Mouse (Mus musculus) neural tube, embryonic 14.5 days (tissue): ENCODE measurements at regions not wholly inside any gene's neighbourhood (a gene's known extent, or its start where the extent isn't known, plus 50 kb on each side); places are given as distances from the start of the nearest gene placed in this dataset.

Source experiments
- ATAC-seq: fragments of 200-750 bp; cut with Nextera tagmentation; 2 replicates; pipeline ENCODE4 v1.8.0; 2017; ENCODE audit warnings: low read depth, mild to moderate bottlenecking, moderate TSS enrichment, moderate library complexity
- H3K27ac ChIP-seq: fragments of 300-500 bp; sonication (generic); 2 replicates; pipeline ENCODE4 v1.5.1; 2014; ENCODE audit warnings: low read depth, mild to moderate bottlenecking, control low read depth, low read length, moderate library complexity, mixed read lengths
- H3K27me3 ChIP-seq: fragments of 300-500 bp; sonication (generic); 2 replicates; pipeline ENCODE4 v1.6.1; 2014; ENCODE audit warnings: low read length; ENCODE audit not compliant: control insufficient read depth, insufficient read depth
- H3K36me3 ChIP-seq: fragments of 300-500 bp; sonication (generic); 2 replicates; pipeline ENCODE4 v1.6.1; 2014; ENCODE audit warnings: low read length, mixed read lengths; ENCODE audit not compliant: control insufficient read depth, insufficient read depth
- H3K4me1 ChIP-seq: fragments of 300-500 bp; sonication (generic); 2 replicates; pipeline ENCODE4 v1.6.1; 2014; ENCODE audit warnings: low read length; ENCODE audit not compliant: control insufficient read depth, insufficient read depth
- H3K4me2 ChIP-seq: fragments of 300-500 bp; sonication (generic); 2 replicates; pipeline ENCODE4 v1.6.1; 2014; ENCODE audit warnings: mild to moderate bottlenecking, low read depth, low read length, control low read depth
- H3K4me3 ChIP-seq: fragments of 300-500 bp; sonication (generic); 2 replicates; pipeline ENCODE4 v1.5.1; 2014; ENCODE audit warnings: low read depth, low read length, control low read depth, mixed read lengths
- H3K9ac ChIP-seq: fragments of 300-500 bp; sonication (generic); replicated peaks from 2 replicates; pipeline ENCODE4 v1.6.1; 2014; ENCODE audit warnings: low read depth, mild to moderate bottlenecking, control low read depth, low read length, mixed read lengths
- H3K9me3 ChIP-seq: fragments of 300-500 bp; sonication (generic); 2 replicates; pipeline ENCODE4 v1.6.1; 2016; ENCODE audit warnings: low read length; ENCODE audit not compliant: control insufficient read depth
- WGBS: fragments of 180-500 bp; shearing (Covaris S2); extraction: QIAGEN DNeasy Blood & Tissue Kit; methylation state at CpG from one replicate; pipeline ENCODE4 v1.1.7; 2014; 5-methylcytosine and 5-hydroxymethylcytosine counted together

DNA sequence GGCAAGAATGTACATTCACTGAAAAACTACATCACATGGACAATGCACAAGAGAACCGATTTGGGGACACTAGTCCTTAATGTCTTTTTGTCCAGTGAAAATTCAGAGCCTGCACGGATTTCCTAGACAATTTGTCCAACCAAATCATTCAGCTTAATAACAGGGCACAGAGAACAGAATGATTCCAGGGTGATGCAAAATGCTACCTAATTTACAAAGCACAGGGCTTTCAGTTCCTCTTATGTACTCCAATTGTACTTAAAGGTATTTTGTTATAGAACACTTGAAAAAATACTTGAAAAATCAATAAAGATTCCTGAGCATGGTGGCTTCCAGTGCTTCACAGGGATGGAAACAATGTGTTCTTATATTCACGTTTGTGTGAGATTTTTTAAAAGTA lies 75.2 kb upstream of the Pfn2 start:
- Histone ChIP-seq H3K9ac (no peak overlapping the region), H3K27ac (no peak overlapping the region), H3K4me1 (no peaks in the 10 kb centered on the region), H3K27me3 (no peaks in the 10 kb centered on the region), H3K9me3 (no peaks in the 10 kb centered on the region), H3K4me2 (no peak overlapping the region), H3K36me3 (no peaks in the 10 kb centered on the region), H3K4me3 (no peak overlapping the region)
- 75% methylated on average over 3 of the region's 3 CpGs for WGBS
- ATAC-seq, result no peak

DNA sequence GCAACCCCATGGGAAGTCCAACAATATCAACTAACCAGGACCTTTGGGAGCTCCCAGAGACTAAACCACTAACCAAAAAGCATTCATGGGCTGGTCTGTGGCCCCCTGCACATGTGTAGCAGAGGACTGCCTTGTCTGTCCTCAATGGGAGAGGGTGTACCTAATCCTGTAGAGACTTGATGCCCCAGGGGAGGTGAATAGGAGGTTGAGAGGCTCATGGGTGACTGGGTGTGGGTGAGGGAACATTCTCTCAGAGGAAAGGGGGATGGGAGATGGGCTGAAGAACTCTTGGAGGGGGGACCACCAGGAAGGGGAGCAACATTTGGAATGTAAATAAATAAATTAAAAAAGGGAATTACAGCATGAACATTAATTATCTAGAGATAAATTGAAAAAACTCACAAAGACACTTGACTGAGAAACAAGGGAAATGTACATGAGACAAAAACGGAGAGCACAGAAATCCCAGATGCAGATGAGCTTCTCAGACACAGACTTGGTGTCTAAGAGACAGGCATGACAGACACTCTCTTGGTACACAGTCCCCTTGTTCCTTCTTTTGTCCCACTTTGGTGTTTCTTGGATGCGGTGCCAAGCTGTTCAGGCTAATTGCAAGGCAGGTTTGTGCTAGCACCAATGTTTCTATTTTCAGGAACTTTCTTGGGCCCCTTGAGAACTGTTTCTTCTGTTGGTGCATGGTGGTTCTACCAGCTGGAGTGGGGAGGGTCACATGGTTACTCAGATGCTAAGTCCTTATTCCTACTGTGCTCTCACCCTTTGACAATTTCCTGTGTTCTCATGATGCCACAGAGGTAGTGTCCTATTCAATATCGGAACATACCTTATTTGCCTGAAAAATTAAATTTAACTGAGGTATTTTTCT lies 85.0 kb upstream of the Pfn2 start:
- Histone ChIP-seq H3K4me2 (no peak overlapping the region), H3K27me3 (no peaks in the 10 kb centered on the region), H3K9me3 (no peaks in the 10 kb centered on the region), H3K36me3 (no peaks in the 10 kb centered on the region), H3K4me1 (no peaks in the 10 kb centered on the region), H3K27ac (no peak overlapping the region), H3K9ac (no peak overlapping the region), H3K4me3 (no peak overlapping the region)
- ATAC-seq, result no peak
- WGBS, result 83% methylated on average over 3 of the region's 3 CpGs

- Histone ChIP-seq H3K4me3 (no peak overlapping the region), H3K36me3 (no peaks in the 10 kb centered on the region), H3K27me3 (no peaks in the 10 kb centered on the region), H3K4me1 (no peaks in the 10 kb centered on the region), H3K4me2 (no peak overlapping the region), H3K27ac (no peak overlapping the region), H3K9ac (no peak overlapping the region), H3K9me3 (no peaks in the 10 kb centered on the region)
- ATAC-seq, result no peak
- 72% methylated on average over 5 of the region's 5 CpGs for WGBS
Observed at GRCm38 (mm10) chr3:57935042-57935610, 87.2 kb upstream of the Pfn2 start.

- ATAC-seq, result no peak
- 86% methylated on average over 4 of the region's 4 CpGs for WGBS
- Histone ChIP-seq H3K4me1 (no peaks in the 10 kb centered on the region), H3K9ac (no peak overlapping the region), H3K36me3 (no peaks in the 10 kb centered on the region), H3K4me3 (no peak overlapping the region), H3K9me3 (no peaks in the 10 kb centered on the region; the same call in 1 of the 2 replicates), H3K4me2 (no peak overlapping the region), H3K27me3 (no peaks in the 10 kb centered on the region), H3K27ac (no peak overlapping the region)
Observed at GRCm38 (mm10) chr3:57940504-57941381, 92.9 kb upstream of the Pfn2 start.

DNA sequence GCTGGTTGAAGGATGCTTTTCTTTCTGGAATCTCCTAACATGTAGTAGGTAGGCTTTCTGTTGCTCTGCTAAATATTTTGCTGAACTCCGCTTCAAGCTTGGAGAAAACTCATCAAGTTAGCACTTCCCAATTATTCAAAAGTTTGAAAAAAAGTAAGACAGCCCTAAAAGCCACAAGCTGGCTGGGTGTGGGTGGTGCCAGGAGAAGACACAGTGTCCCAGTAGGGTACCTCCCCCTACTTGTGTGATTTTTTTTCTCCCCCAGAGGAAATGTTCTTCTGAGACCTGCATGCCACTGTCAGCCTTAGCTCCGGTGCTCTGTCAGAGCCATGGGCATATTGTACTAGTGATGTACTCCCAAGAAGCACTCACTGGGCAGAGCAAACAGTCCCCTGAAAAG lies 96.8 kb upstream of the Pfn2 start:
- Histone ChIP-seq H3K9ac (no peak overlapping the region), H3K36me3 (no peaks in the 10 kb centered on the region), H3K4me3 (no peak overlapping the region), H3K9me3 (no peaks in the 10 kb centered on the region; the same call in 1 of the 2 replicates), H3K4me2 (no peak overlapping the region), H3K27ac (no peak overlapping the region), H3K4me1 (no peaks in the 10 kb centered on the region), H3K27me3 (no peaks in the 10 kb centered on the region)
- no peak for ATAC-seq
- 91% methylated on average over 2 of the region's 2 CpGs for WGBS

- Histone ChIP-seq H3K27ac (no peak overlapping the region), H3K27me3 (no peaks in the 10 kb centered on the region)
- 89% methylated on average over 5 of the region's 5 CpGs for WGBS
Observed at GRCm38 (mm10) chr3:57945765-57946164, 97.9 kb upstream of the Pfn2 start.

GRCm38 (mm10) chr3:57947331-57947730 lies 99.5 kb upstream of the Pfn2 start:
- Histone ChIP-seq H3K4me3 (no peak overlapping the region), H3K4me2 (no peak overlapping the region), H3K9me3 (no peaks in the 10 kb centered on the region), H3K9ac (no peak overlapping the region), H3K36me3 (no peaks in the 10 kb centered on the region), H3K27me3 (no peaks in the 10 kb centered on the region), H3K27ac (no peak overlapping the region), H3K4me1 (no peaks in the 10 kb centered on the region)
- 84% methylated on average over 2 of the region's 2 CpGs for WGBS
- ATAC-seq, result no peak

More at GRCm38 (mm10) chr3:57945765-57946164, 97.9 kb upstream of the Pfn2 start:
- no peak overlapping the region for H3K4me2 ChIP-seq
- H3K9me3 ChIP-seq, result no peaks in the 10 kb centered on the region; the same call in 1 of the 2 replicates
- no peak overlapping the region for H3K9ac ChIP-seq
- no peaks in the 10 kb centered on the region for H3K36me3 ChIP-seq
- H3K4me3 ChIP-seq, result no peak overlapping the region
- H3K4me1 ChIP-seq, result no peaks in the 10 kb centered on the region
- no peak for ATAC-seq

- WGBS, result 90% methylated on average over 1 of the region's 1 CpGs
- H3K9me3 ChIP-seq, result no peaks in the 10 kb centered on the region
- H3K9ac ChIP-seq, result no peak overlapping the region
- no peak overlapping the region for H3K27ac ChIP-seq
- no peak overlapping the region for H3K4me3 ChIP-seq
- no peaks in the 10 kb centered on the region for H3K4me1 ChIP-seq
- H3K36me3 ChIP-seq, result no peaks in the 10 kb centered on the region
- no peaks in the 10 kb centered on the region for H3K27me3 ChIP-seq
- no peak overlapping the region for H3K4me2 ChIP-seq
- ATAC-seq, result no peak
Observed at GRCm38 (mm10) chr3:57948720-57949119, 100.8 kb upstream of the Pfn2 start.
